Comparison of ENCODE assay signal across 9 mouse cellular contexts in the genomic region with DNA sequence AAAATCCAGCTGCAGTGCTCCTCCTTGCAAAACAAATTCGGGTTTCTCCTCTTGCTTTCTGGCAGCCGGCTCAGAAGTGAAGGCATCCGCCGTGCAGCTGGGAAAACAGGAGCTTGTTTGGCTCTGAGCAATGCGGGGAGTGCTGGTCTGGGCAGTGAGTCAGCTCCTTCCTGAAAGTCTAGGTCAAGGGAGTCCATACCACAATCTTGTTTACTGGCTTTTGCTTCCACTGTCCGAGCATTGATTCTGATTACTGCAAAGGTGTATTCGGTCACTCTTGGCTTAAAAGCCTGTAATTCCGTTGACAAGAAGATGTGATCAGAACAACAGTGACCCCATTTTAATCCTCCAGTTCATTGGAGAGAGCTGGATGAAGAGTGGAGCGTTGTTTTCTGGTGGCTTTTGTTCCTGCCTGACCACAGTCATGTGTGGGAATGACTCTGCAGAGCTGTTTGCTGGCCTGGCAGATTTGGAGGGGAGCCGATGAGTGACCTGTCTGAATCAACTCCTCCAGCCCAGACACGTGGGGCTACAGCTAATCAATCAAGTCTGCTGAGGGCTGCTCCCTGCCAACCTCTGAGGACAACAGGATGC.
DNase-seq lines count a peak whose midpoint lies in the region; ATAC-seq and TF ChIP-seq lines count a peak whose summit lies in the region.
"Had no signal": no experiment of that assay in that cellular context is flagged by ENCODE, and none has a peak within 500 bp of the region (broad histone marks: within the 10 kb centered on the region; RNA-seq: fewer than 3 reads in every experiment).

No protein-coding gene starts in this region.

- no peak for TF ChIP-seq POLR2A in myocyte (IDR thresholded peaks at IDR 0.05; ENCODE audit: insufficient read length, low read depth)

- 33% methylated on average over 11 of the region's 11 CpGs for WGBS in intestine, embryonic 15.5 days
- WGBS in midbrain, embryonic 13.5 days = 72% methylated on average over 11 of the region's 11 CpGs

- H3K9me3 ChIP-seq in intestine, embryonic 15.5 days = no peaks in the 10 kb centered on the region
- no peaks in the 10 kb centered on the region for H3K9me3 ChIP-seq in midbrain, embryonic 13.5 days
- H3K9me3 ChIP-seq: neural tube, embryonic 12.5 days had no signal

- peaks cover 11% of the 10 kb centered on the region for H3K4me1 ChIP-seq in intestine, embryonic 15.5 days (replicated peaks)
- H3K4me1 ChIP-seq in midbrain, embryonic 13.5 days (replicated peaks) = no peaks in the 10 kb centered on the region
- H3K4me1 ChIP-seq: neural tube, embryonic 12.5 days had no signal

- no peak for TF ChIP-seq CTCF in C2C12 (IDR thresholded peaks at IDR 0.05; ENCODE audit: control insufficient read depth, insufficient read depth, insufficient read length)

- no peak overlapping the region for H3K27ac ChIP-seq in intestine, embryonic 15.5 days
- H3K27ac ChIP-seq in midbrain, embryonic 13.5 days = no peak overlapping the region
- H3K27ac ChIP-seq: neural tube, embryonic 12.5 days had no signal

- no peak overlapping the region for H3K4me2 ChIP-seq in intestine, embryonic 15.5 days (replicated peaks)
- peak overlapping the region; percentile 91 for H3K4me2 ChIP-seq in myocyte (ENCODE audit: low read depth)
- no peak overlapping the region for H3K4me2 ChIP-seq in midbrain, embryonic 13.5 days (replicated peaks)
- H3K4me2 ChIP-seq: neural tube, embryonic 12.5 days had no signal

- H3K9ac ChIP-seq in intestine, embryonic 15.5 days = no peak overlapping the region
- no peak overlapping the region for H3K9ac ChIP-seq in midbrain, embryonic 13.5 days (replicated peaks)
- H3K9ac ChIP-seq: neural tube, embryonic 12.5 days had no signal

- DNase-seq in adipocyte (ENCODE audit: low spot score) = peak; percentile 99
- DNase-seq in gastrocnemius, adult 18-20 months (ENCODE audit: low spot score) = peak; percentile 84
- peak; percentile 30 to 32 for DNase-seq in left cerebral cortex, postnatal 14 days (ENCODE audit: low spot score in 2 of 2)

- H3K79me2 ChIP-seq in C2C12 (ENCODE audit: control insufficient read depth, insufficient read depth) (no peaks in the 10 kb centered on the region), myocyte (ENCODE audit: control insufficient read depth, insufficient read depth) (no peaks in the 10 kb centered on the region)

- H3ac ChIP-seq in C2C12 (ENCODE audit: control insufficient read depth, insufficient read length, low read depth) (no peak overlapping the region), myocyte (ENCODE audit: control insufficient read depth, insufficient read length) (no peak overlapping the region)

- H3K79me3 ChIP-seq in C2C12 (ENCODE audit: low read depth) = no peaks in the 10 kb centered on the region

- peak; percentile 71 for ATAC-seq in intestine, embryonic 15.5 days
- ATAC-seq in activated CD4-positive, CD25-positive, alpha-beta regulatory T cell, adult 4 months = no peak
- no peak for ATAC-seq in midbrain, embryonic 13.5 days

- H3K4me3 ChIP-seq in C2C12 (ENCODE audit: insufficient read depth, poor library complexity, severe bottlenecking) (no peak overlapping the region), myocyte (peak overlapping the region; percentile 4)
- no peak overlapping the region for H3K4me3 ChIP-seq in intestine, embryonic 15.5 days (replicated peaks)
- H3K4me3 ChIP-seq in midbrain, embryonic 13.5 days (replicated peaks) = no peak overlapping the region
- H3K4me3 ChIP-seq: neural tube, embryonic 12.5 days had no signal

- H3K36me3 ChIP-seq in C2C12 (ENCODE audit: control insufficient read depth, insufficient read depth) (no peaks in the 10 kb centered on the region), myocyte (ENCODE audit: control insufficient read depth, insufficient read depth) (no peaks in the 10 kb centered on the region)
- no peaks in the 10 kb centered on the region for H3K36me3 ChIP-seq in intestine, embryonic 15.5 days
- H3K36me3 ChIP-seq in midbrain, embryonic 13.5 days = no peaks in the 10 kb centered on the region
- H3K36me3 ChIP-seq: neural tube, embryonic 12.5 days had no signal

- intact Hi-C loops in left cerebral cortex, postnatal 14 days (cut with DNase I) = no loop called here

- H3K27me3 ChIP-seq in C2C12 (ENCODE audit: control insufficient read depth, insufficient read depth, insufficient read length) (no peaks in the 10 kb centered on the region), myocyte (ENCODE audit: control insufficient read depth, insufficient read depth, insufficient read length) (no peaks in the 10 kb centered on the region)
- no peaks in the 10 kb centered on the region for H3K27me3 ChIP-seq in intestine, embryonic 15.5 days (replicated peaks)
- no peaks in the 10 kb centered on the region for H3K27me3 ChIP-seq in midbrain, embryonic 13.5 days
- H3K27me3 ChIP-seq: neural tube, embryonic 12.5 days had no signal

TF ChIP-seq in C2C12, 6 proteins besides CTCF, POLR2A, EP300 and RAD21:
- TF ChIP-seq MYOD1 (IDR thresholded peaks at IDR 0.05; ENCODE audit: control insufficient read depth, insufficient read length, low read depth) (peak; percentile 82), USF1 (IDR thresholded peaks at IDR 0.05; ENCODE audit: low read depth) (peak; percentile 83), FOSL1 (IDR thresholded peaks at IDR 0.05; ENCODE audit: insufficient read depth, low read length, poor library complexity, severe bottlenecking) (peak; percentile 33), MAX (IDR thresholded peaks at IDR 0.05) (no peak)
TF ChIP-seq in C2C12: peak in this region for 3.

TF ChIP-seq in myocyte, 11 proteins besides CTCF, POLR2A, EP300 and RAD21:
- TF ChIP-seq TCF12 (IDR thresholded peaks at IDR 0.05; ENCODE audit: insufficient read depth, poor library complexity, severe bottlenecking) (peak; percentile 78), POLR2AphosphoS2 (IDR thresholded peaks at IDR 0.05; ENCODE audit: insufficient read length, low read depth) (no peak), REST (IDR thresholded peaks at IDR 0.05; ENCODE audit: insufficient read depth, insufficient read length) (no peak), TCF3 (IDR thresholded peaks at IDR 0.05; ENCODE audit: insufficient read length, low read depth) (peak; percentile 30), MYOG (IDR thresholded peaks at IDR 0.05; ENCODE audit: control insufficient read depth in 1 of 3, insufficient read depth in 1 of 3, insufficient read length in 2 of 3, low read depth in 2 of 3) (peak in 2 of 3 experiments; percentile 37 to 80), CEBPB (IDR thresholded peaks at IDR 0.05; ENCODE audit: insufficient read depth, poor library complexity, severe bottlenecking) (no peak), SRF (IDR thresholded peaks at IDR 0.05; ENCODE audit: control insufficient read depth, insufficient read length, low read depth) (no peak), MAX (IDR thresholded peaks at IDR 0.05; ENCODE audit: low read depth) (no peak), MYOD1 (IDR thresholded peaks at IDR 0.05; ENCODE audit: control insufficient read depth in 1 of 3, insufficient read length in 2 of 3, low read depth in 2 of 3) (peak in 2 of 3 experiments; percentile 60 to 86), USF1 (IDR thresholded peaks at IDR 0.05; ENCODE audit: low read depth) (peak; percentile 88), E2F4 (IDR thresholded peaks at IDR 0.05; ENCODE audit: insufficient read depth) (no peak)

Comparison
In these comparisons a context has a peak if more than half of its experiments do, and no peak if none do; other contexts are left out.
1. DNase-seq: peak in every context shown above with its lines; median percentile 99 in adipocyte; 84 in gastrocnemius, adult 18-20 months; 31 in left cerebral cortex, postnatal 14 days.